ENCODE assay signal across 18 mouse cellular contexts in the genomic region with DNA sequence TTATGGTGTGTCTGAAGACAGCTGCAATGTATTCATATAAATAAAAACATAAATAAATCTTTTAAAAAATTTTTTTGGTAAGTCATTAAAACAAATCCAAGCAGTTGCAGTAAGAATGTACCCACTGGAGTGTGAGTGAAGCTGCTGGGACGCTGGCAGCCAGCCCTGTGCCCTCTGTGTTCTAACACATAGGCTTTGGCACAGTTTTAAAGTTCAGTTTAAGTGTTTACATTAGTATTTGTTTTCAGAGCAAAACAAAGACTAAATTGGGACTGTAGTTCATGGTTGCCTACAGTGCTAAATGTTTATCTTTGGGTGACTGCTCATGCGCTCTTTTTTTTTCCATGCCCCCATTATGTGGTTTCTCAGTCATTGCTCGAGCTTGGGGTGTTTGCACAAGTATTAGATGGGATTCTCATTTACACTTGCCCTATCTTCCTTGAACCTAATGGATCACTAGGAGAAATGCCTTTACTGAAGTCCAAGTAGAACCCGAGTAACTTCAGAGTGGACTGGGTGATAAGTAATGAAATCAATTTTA.
DNase-seq lines count a peak whose midpoint lies in the region; ATAC-seq and TF ChIP-seq lines count a peak whose summit lies in the region.
"Had no signal": no experiment of that assay in that cellular context is flagged by ENCODE, and none has a peak within 500 bp of the region (broad histone marks: within the 10 kb centered on the region; RNA-seq: fewer than 3 reads in every experiment).

No protein-coding gene starts in this region.

- no peaks in the 10 kb centered on the region; the same call in 1 of the 2 replicates for H3K79me2 ChIP-seq in CH12.LX (replicated peaks; ENCODE audit: control insufficient read depth, extremely low read depth, insufficient read depth, poor library complexity, severe bottlenecking)

- dilution Hi-C loops in CH12.LX (cut with MboI; ENCODE audit: extremely low pct_ligation_motif_present, extremely low pct_unique_long_range_greater_than_20kb, low sequenced_read_pairs): no loop called here

- TF ChIP-seq RAD21 in CH12.LX (IDR thresholded peaks at IDR 0.05; ENCODE audit: low read depth, low read length): no peak

- TF ChIP-seq CTCF in kidney, adult 2 months (conservative IDR thresholded peaks at IDR 0.05; ENCODE audit: insufficient read depth, insufficient read length, low read depth, low read length): no peak
- no peak for TF ChIP-seq CTCF in CH12.LX (conservative IDR thresholded peaks at IDR 0.05 in 1 of 2, IDR thresholded peaks at IDR 0.05 in 1 of 2; ENCODE audit: low read depth in 2 of 2, low read length in 2 of 2)
- no peak for TF ChIP-seq CTCF in lung, postnatal 0 days (IDR thresholded peaks at IDR 0.05)

- peak; percentile 64 for DNase-seq in kidney, adult 2 months
- no peak for DNase-seq in kidney, adult 9 months
- DNase-seq in CH12.LX (ENCODE audit: extremely low read depth): peak; percentile 31
- DNase-seq in kidney, postnatal 25 days: peak; percentile 65 to 69
- DNase-seq in lung, postnatal 0 days (ENCODE audit: low spot score): peak; percentile 86
- DNase-seq in heart, postnatal 4 days: no peak
- DNase-seq: adrenal gland, postnatal 25 days; cerebellum, adult 2 months; right cerebral cortex, adult 18-20 months had no signal

- in situ Hi-C loops in CH12.LX (cut with MboI; ENCODE audit: low pct_ligation_motif_present, low pct_unique_long_range_greater_than_20kb, low sequenced_read_pairs): no loop called here

- H3K27ac ChIP-seq in kidney, adult 2 months (ENCODE audit: insufficient read depth, low read depth, low read length): no peak overlapping the region
- no peak overlapping the region for H3K27ac ChIP-seq in CH12.LX (ENCODE audit: insufficient read depth, low read depth)
- H3K27ac ChIP-seq in lung, postnatal 0 days (ENCODE audit: low read length): no peak overlapping the region
- H3K27ac ChIP-seq: intestine, embryonic 15.5 days; limb, embryonic 12.5 days had no signal

- peak overlapping the region; percentile 52; the same call in 1 of the 2 replicates for H3K4me2 ChIP-seq in CH12.LX (ENCODE audit: insufficient read depth, low read depth, poor library complexity, severe bottlenecking)
- no peak overlapping the region for H3K4me2 ChIP-seq in lung, postnatal 0 days (replicated peaks; ENCODE audit: low read depth, low read length)
- H3K4me2 ChIP-seq: intestine, embryonic 15.5 days; limb, embryonic 12.5 days had no signal

- H3K27me3 ChIP-seq in kidney, adult 2 months (replicated peaks; ENCODE audit: control insufficient read depth, insufficient read depth, low read length): no peaks in the 10 kb centered on the region
- no peaks in the 10 kb centered on the region for H3K27me3 ChIP-seq in CH12.LX (replicated peaks)
- H3K27me3 ChIP-seq in lung, postnatal 0 days (replicated peaks; ENCODE audit: insufficient read depth, low read length): no peaks in the 10 kb centered on the region
- H3K27me3 ChIP-seq: intestine, embryonic 15.5 days; limb, embryonic 12.5 days; Patski had no signal

- no peak overlapping the region for H3K4me3 ChIP-seq in kidney, adult 2 months (ENCODE audit: insufficient read depth, low read depth, low read length)
- no peak overlapping the region for H3K4me3 ChIP-seq in CH12.LX (replicated peaks in 1 of 3; ENCODE audit: low read depth in 2 of 3, low read length in 2 of 3, poor library complexity in 1 of 3)
- H3K4me3 ChIP-seq in lung, postnatal 0 days (ENCODE audit: low read depth, low read length): no peak overlapping the region
- H3K4me3 ChIP-seq: erythroblast, embryonic 14.5 days; intestine, embryonic 15.5 days; limb, embryonic 12.5 days had no signal

- no peaks in the 10 kb centered on the region; the same call in 1 of the 2 replicates for H3K36me3 ChIP-seq in kidney, adult 2 months (ENCODE audit: control insufficient read depth, insufficient read depth, low read length)
- peaks cover 6 to 35% of the 10 kb centered on the region in 2 experiments for H3K36me3 ChIP-seq in CH12.LX (replicated peaks in 1 of 2; ENCODE audit: control insufficient read depth in 1 of 2, insufficient read depth in 1 of 2, low read length in 1 of 2)
- H3K36me3 ChIP-seq in lung, postnatal 0 days (ENCODE audit: insufficient read depth, low read length): no peaks in the 10 kb centered on the region

- peak; percentile 63 for ATAC-seq in lung, postnatal 0 days
- ATAC-seq in megakaryocyte, adult 5-6 weeks (ENCODE audit: poor library complexity, severe bottlenecking): no peak
- no peak for ATAC-seq in inflammation-experienced regulatory T-cells, adult 6 months
- ATAC-seq: activated CD4-positive, CD25-positive, alpha-beta regulatory T cell, adult 4 months; forebrain, embryonic 16.5 days; intestine, embryonic 15.5 days; midbrain, embryonic 16.5 days; Patski had no signal

- 54% methylated on average over 4 of the region's 4 CpGs for WGBS in kidney, adult 2 months
- 19% methylated on average over 4 of the region's 4 CpGs for WGBS in lung, postnatal 0 days

- TF ChIP-seq EP300 in CH12.LX (IDR thresholded peaks at IDR 0.05; ENCODE audit: low read length): peak; percentile 65
- peak; percentile 53 for TF ChIP-seq EP300 in lung, postnatal 0 days (IDR thresholded peaks at IDR 0.05)

- no peak for TF ChIP-seq POLR2A in kidney, adult 2 months (IDR thresholded peaks at IDR 0.05; ENCODE audit: low read depth, low read length)
- TF ChIP-seq POLR2A in CH12.LX (IDR thresholded peaks at IDR 0.05; ENCODE audit: low read depth, low read length): no peak

- peaks cover 6% of the 10 kb centered on the region; the same call in 1 of the 2 replicates for H3K4me1 ChIP-seq in kidney, adult 2 months (ENCODE audit: control insufficient read depth, insufficient read depth, low read length)
- H3K4me1 ChIP-seq in CH12.LX (ENCODE audit: control insufficient read depth in 1 of 2, insufficient read depth in 2 of 2): peaks cover 26 to 88% of the 10 kb centered on the region in 2 experiments
- H3K4me1 ChIP-seq in lung, postnatal 0 days (ENCODE audit: insufficient read depth, low read depth, low read length): peaks cover 19% of the 10 kb centered on the region; the same call in 1 of the 2 replicates
- H3K4me1 ChIP-seq: intestine, embryonic 15.5 days had no signal

- no peak overlapping the region for H3K9ac ChIP-seq in CH12.LX (ENCODE audit: insufficient read depth, low read depth)
- no peak overlapping the region for H3K9ac ChIP-seq in lung, postnatal 0 days (replicated peaks; ENCODE audit: low read depth)
- H3K9ac ChIP-seq: intestine, embryonic 15.5 days; limb, embryonic 12.5 days had no signal

- H3K9me3 ChIP-seq in CH12.LX (replicated peaks; ENCODE audit: low read length): no peaks in the 10 kb centered on the region
- no peaks in the 10 kb centered on the region for H3K9me3 ChIP-seq in lung, postnatal 0 days (ENCODE audit: low read length)
- H3K9me3 ChIP-seq: intestine, embryonic 15.5 days; limb, embryonic 12.5 days had no signal

TF ChIP-seq in CH12.LX, 34 proteins besides CTCF, POLR2A, EP300 and RAD21:
- no peak for TF ChIP-seq ETS1 (conservative IDR thresholded peaks at IDR 0.05; ENCODE audit: low read depth, low read length)
- TF ChIP-seq BHLHE40 (IDR thresholded peaks at IDR 0.05; ENCODE audit: low read depth, low read length): 0 out of 2 replicates have a peak, but pooled peaks have one; percentile 10
- TF ChIP-seq NRF1 (IDR thresholded peaks at IDR 0.05; ENCODE audit: low read depth, low read length): no peak
- TF ChIP-seq USF2 (conservative IDR thresholded peaks at IDR 0.05; ENCODE audit: low read depth, low read length): no peak
- peak; percentile 55 for TF ChIP-seq ZNF384 (IDR thresholded peaks at IDR 0.05; ENCODE audit: low read depth, low read length)

Comparison
In these comparisons a context has a peak if more than half of its experiments do, and no peak if none do; other contexts are left out.
1. DNase-seq: peak in kidney, adult 2 months (single experiment), CH12.LX (single experiment), kidney, postnatal 25 days (2 of 2) and lung, postnatal 0 days (single experiment); none in kidney, adult 9 months (single experiment) and heart, postnatal 4 days (single experiment).